Mouse (Mus musculus) forebrain, postnatal 0 days (tissue): ENCODE results near the gene Dusp28. TPM values are rescaled to one million over a fixed set of nuclear protein-coding genes. Genes with fewer than 3 reads are reported as not detected.
"Not testable (repeated sequence)": the region's sequence is repeated elsewhere in the genome, so short reads cannot be mapped to it uniquely, and the experiment has no call there.

Experiments used
- ATAC-seq: fragments of 200-750 bp; cut with Nextera tagmentation; 2 replicates; pipeline ENCODE4 v1.8.0; 2017; ENCODE audit warnings: mild to moderate bottlenecking, moderate library complexity
- DNase-seq: peaks from one replicate; pipeline ENCODE4 v3.0.0-alpha.2; 2015
- H3K27ac ChIP-seq: fragments of 300-500 bp; sonication (generic); 2 replicates; pipeline ENCODE4 v1.5.1; 2014; ENCODE audit warnings: low read depth, mild to moderate bottlenecking, antibody characterized with exemption, low read length, moderate library complexity, mixed read lengths
- H3K27me3 ChIP-seq: fragments of 300-500 bp; sonication (generic); 2 replicates; pipeline ENCODE4 v1.6.1; 2014; ENCODE audit warnings: mild to moderate bottlenecking, low read length, mixed read lengths; ENCODE audit not compliant: insufficient read depth
- H3K36me3 ChIP-seq: fragments of 300-500 bp; sonication (generic); 2 replicates; pipeline ENCODE4 v1.6.1; 2014; ENCODE audit warnings: mild to moderate bottlenecking, moderate library complexity; ENCODE audit not compliant: insufficient read depth
- H3K4me1 ChIP-seq: fragments of 300-500 bp; sonication (generic); 2 replicates; pipeline ENCODE4 v1.6.1; 2014; ENCODE audit warnings: antibody characterized with exemption; ENCODE audit not compliant: insufficient read depth
- H3K4me2 ChIP-seq: fragments of 300-500 bp; sonication (generic); 2 replicates; pipeline ENCODE4 v1.6.1; 2014; ENCODE audit warnings: low read depth, mild to moderate bottlenecking, moderate library complexity
- H3K4me3 ChIP-seq: fragments of 300-500 bp; sonication (generic); 2 replicates; pipeline ENCODE4 v1.5.1; 2014; ENCODE audit warnings: low read depth, low read length, mixed read lengths
- H3K9ac ChIP-seq: fragments of 300-500 bp; sonication (generic); 2 replicates; pipeline ENCODE4 v1.6.1; 2014; ENCODE audit warnings: mild to moderate bottlenecking
- H3K9me3 ChIP-seq: fragments of 300-500 bp; sonication (generic); 2 replicates; pipeline ENCODE4 v1.6.1; 2016; ENCODE audit warnings: low read length
- CTCF ChIP-seq: sonication (generic); IDR thresholded peaks from 2 replicates; pipeline ENCODE4 v1.5.1; 2016; ENCODE audit warnings: antibody characterized with exemption, control low read depth, low read depth
- WGBS: fragments of 180-500 bp; shearing (Covaris S2); extraction: QIAGEN DNeasy Blood & Tissue Kit; methylation state at CpG from one replicate; pipeline ENCODE4 v1.1.7; 2014; 5-methylcytosine and 5-hydroxymethylcytosine counted together
- polyA plus RNA-seq: library from polyadenylated mRNA; unstranded; fragments of >200 nt; fragmentation: Nextera tagmentation; extraction: Ambion mirVana; gene quantifications from 2 replicates; pipeline ENCODE4 v1.2.1, GENCODE M21; 2015
- total RNA-seq: library from RNA; depleted of rRNA; stranded (reverse); fragments of >200 nt; gene quantifications from 2 replicates; pipeline ENCODE4 v1.2.3, GENCODE M21; 2014; rRNA removed

Dusp28 gene
- total and polyA plus RNA-seq, 2 experiments from 2014 or later, result 22.3 to 25.7 TPM

DNA sequence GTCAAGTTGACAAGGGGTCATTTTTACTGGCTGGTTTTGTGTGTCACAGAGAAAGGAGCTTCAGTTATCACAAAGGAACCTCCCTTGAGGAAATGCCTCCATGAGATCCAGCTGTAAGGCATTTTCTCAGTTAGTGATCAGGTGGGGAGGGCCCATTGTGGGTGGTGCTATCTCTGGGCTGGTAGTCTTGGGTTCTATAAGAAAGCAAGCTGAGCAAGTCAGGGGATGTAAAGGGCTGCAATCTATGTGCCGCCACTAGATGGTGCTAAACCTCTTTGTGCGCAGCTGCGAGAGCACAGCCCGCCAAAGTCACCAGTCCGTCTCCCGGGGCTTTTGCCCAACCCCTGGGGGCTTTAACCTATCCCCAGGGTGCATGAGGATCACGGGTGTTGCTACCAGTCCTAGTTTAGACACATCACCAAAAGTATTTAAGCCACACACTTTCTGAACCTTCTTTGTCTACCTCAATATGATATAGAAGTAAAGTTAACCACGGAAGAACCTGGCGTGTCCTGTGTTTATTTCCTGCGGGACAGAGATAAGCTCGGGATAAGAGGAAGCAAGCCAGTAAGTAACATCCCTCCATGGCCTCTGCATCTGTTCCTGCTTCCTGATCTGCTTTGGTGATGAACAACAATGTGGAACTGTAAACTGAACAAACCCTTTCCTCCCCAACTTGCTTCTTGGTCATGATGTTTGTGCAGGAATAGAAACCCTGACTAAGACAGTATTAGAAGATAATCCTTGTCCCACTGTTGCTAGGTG is 50.0 kb downstream of the Dusp28 start:
- not testable (repeated sequence) for H3K27ac ChIP-seq, H3K9me3 ChIP-seq, H3K9ac ChIP-seq, H3K4me1 ChIP-seq, H3K4me3 ChIP-seq, H3K27me3 ChIP-seq, H3K36me3 ChIP-seq
- 10% methylated on average over 11 of the region's 11 CpGs for WGBS
- ATAC-seq (peak; percentile 51), DNase-seq (peak; percentile 7)
- peak; percentile 69 for TF ChIP-seq CTCF
- H3K4me2 ChIP-seq, result peak overlapping the region; percentile 36

Other genes with a start within 250 kb of the Dusp28 start
- gene Gpc1, start 75.3 kb upstream of the Dusp28 start, total RNA-seq, result 132 and 173 TPM in 2 replicates
- gene Gpc1, start 75.3 kb upstream of the Dusp28 start, polyA plus RNA-seq, result 47.4 and 52.8 TPM in 2 replicates
- 0.33 and 0.46 TPM in 2 replicates for gene Ankmy1, start 4.1 kb upstream of the Dusp28 start, total RNA-seq
- gene Ankmy1, start 4.1 kb upstream of the Dusp28 start, polyA plus RNA-seq, result 0.24 and 0.27 TPM in 2 replicates
- gene Rnpepl1, start 3.8 kb downstream of the Dusp28 start, total RNA-seq, result 36.8 and 37.5 TPM in 2 replicates
- gene Rnpepl1, start 3.8 kb downstream of the Dusp28 start, polyA plus RNA-seq, result 21.3 and 25.3 TPM in 2 replicates
- gene Capn10, start 27.4 kb downstream of the Dusp28 start, total RNA-seq, result 84.2 and 97.3 TPM in 2 replicates
- gene Capn10, start 27.4 kb downstream of the Dusp28 start, polyA plus RNA-seq, result 47.7 and 56.7 TPM in 2 replicates
- gene Gpr35, start 43.9 kb downstream of the Dusp28 start, total RNA-seq, result 0.38 and 1.8 TPM in 2 replicates
- gene Gpr35, start 43.9 kb downstream of the Dusp28 start, polyA plus RNA-seq, result 0.28 and 0.44 TPM in 2 replicates
- not detected in 2 replicates for gene Aqp12, start 99.4 kb downstream of the Dusp28 start, total RNA-seq
- not detected in 2 replicates for gene Aqp12, start 99.4 kb downstream of the Dusp28 start, polyA plus RNA-seq
- 409 and 465 TPM in 2 replicates for gene Kif1a, start 195.0 kb downstream of the Dusp28 start, total RNA-seq
- 381 and 564 TPM in 2 replicates for gene Kif1a, start 195.0 kb downstream of the Dusp28 start, polyA plus RNA-seq
- gene Agxt, start 228.3 kb downstream of the Dusp28 start, total RNA-seq, result not detected in 2 replicates
- not detected in 2 replicates for gene Agxt, start 228.3 kb downstream of the Dusp28 start, polyA plus RNA-seq